Mouse (Mus musculus) brain, adult 2 months (tissue): ENCODE measurements around the gene Tfpi2.

Experiments used
- DNase-seq: peaks from one replicate; pipeline ENCODE4 v3.0.0; 2011; ENCODE audit warnings: low read depth, low spot score

Gene Tfpi2

GRCm38 (mm10) chr6:3916015-3916414 is 72.7 kb downstream of the Tfpi2 start:
- DNase-seq: peak; percentile 3
